Mouse (Mus musculus): ENCODE measurements around the gene Syngap1. TPM values are rescaled to one million over a fixed set of nuclear protein-coding genes. Genes with fewer than 3 reads are reported as not detected.

The Syngap1 gene
- polyA plus RNA-seq, 1 experiment, result 3.0 TPM

DNA sequence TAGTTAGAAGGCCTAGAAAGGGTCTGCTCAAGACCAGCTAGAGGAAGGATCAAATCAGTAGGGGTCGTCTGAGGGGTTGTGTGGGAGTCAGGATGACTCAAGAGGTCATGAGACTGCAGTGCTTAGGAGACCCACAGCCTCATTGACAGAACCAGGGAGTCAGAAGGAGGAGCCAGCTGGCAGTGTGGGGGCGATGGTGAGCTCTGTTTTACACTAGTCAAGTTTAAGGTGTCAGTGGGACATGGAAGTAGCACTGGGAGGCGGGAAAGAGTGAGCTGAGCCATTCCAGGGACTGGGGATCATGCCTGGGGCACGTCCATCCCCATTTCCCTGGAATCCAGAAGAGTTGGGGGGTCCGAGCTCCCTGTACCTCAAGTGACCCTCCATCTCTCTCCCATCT, 17.8 kb downstream of the Syngap1 start:
- Histone ChIP-seq H3K27me3 (ENCODE audit: control insufficient read depth, insufficient read depth, insufficient read length) (no peaks in the 10 kb centered on the region), H3K36me3 (ENCODE audit: control insufficient read depth, insufficient read depth) (no peaks in the 10 kb centered on the region), H3K79me3 (ENCODE audit: low read depth) (no peaks in the 10 kb centered on the region), H3K4me3 (ENCODE audit: insufficient read depth, poor library complexity, severe bottlenecking) (no peak overlapping the region), H3K79me2 (ENCODE audit: control insufficient read depth, insufficient read depth) (no peaks in the 10 kb centered on the region), H3ac (ENCODE audit: control insufficient read depth, insufficient read length, low read depth) (no peak overlapping the region)
- TF ChIP-seq MYOD1 (IDR thresholded peaks at IDR 0.05; ENCODE audit: control insufficient read depth, insufficient read length, low read depth), result no peak
- TF ChIP-seq MAX (IDR thresholded peaks at IDR 0.05), result no peak
- no peak for TF ChIP-seq CTCF (IDR thresholded peaks at IDR 0.05; ENCODE audit: control insufficient read depth, insufficient read depth, insufficient read length)
- no peak for TF ChIP-seq FOSL1 (IDR thresholded peaks at IDR 0.05; ENCODE audit: insufficient read depth, low read length, poor library complexity, severe bottlenecking)
- TF ChIP-seq USF1 (IDR thresholded peaks at IDR 0.05; ENCODE audit: low read depth), result no peak
- TF ChIP-seq MYOG (IDR thresholded peaks at IDR 0.05; ENCODE audit: control insufficient read depth, extremely low read depth, insufficient read length), result no peak
- no peak for TF ChIP-seq CEBPB (IDR thresholded peaks at IDR 0.05; ENCODE audit: low read depth)

GRCm38 (mm10) chr17:26959815-26960214, 18.8 kb downstream of the Syngap1 start:
- no peaks in the 10 kb centered on the region for H3K79me2 ChIP-seq (ENCODE audit: control insufficient read depth, insufficient read depth)
- no peak overlapping the region for H3K4me3 ChIP-seq (ENCODE audit: insufficient read depth, poor library complexity, severe bottlenecking)
- H3K79me3 ChIP-seq (ENCODE audit: low read depth), result no peaks in the 10 kb centered on the region
- H3K27me3 ChIP-seq (ENCODE audit: control insufficient read depth, insufficient read depth, insufficient read length), result no peaks in the 10 kb centered on the region
- no peaks in the 10 kb centered on the region for H3K36me3 ChIP-seq (ENCODE audit: control insufficient read depth, insufficient read depth)
- H3ac ChIP-seq (ENCODE audit: control insufficient read depth, insufficient read length, low read depth), result no peak overlapping the region
- TF ChIP-seq CEBPB (IDR thresholded peaks at IDR 0.05; ENCODE audit: low read depth) (no peak), FOSL1 (IDR thresholded peaks at IDR 0.05; ENCODE audit: insufficient read depth, low read length, poor library complexity, severe bottlenecking) (no peak), USF1 (IDR thresholded peaks at IDR 0.05; ENCODE audit: low read depth) (no peak), MAX (IDR thresholded peaks at IDR 0.05) (no peak), CTCF (IDR thresholded peaks at IDR 0.05; ENCODE audit: control insufficient read depth, insufficient read depth, insufficient read length) (no peak)

DNA sequence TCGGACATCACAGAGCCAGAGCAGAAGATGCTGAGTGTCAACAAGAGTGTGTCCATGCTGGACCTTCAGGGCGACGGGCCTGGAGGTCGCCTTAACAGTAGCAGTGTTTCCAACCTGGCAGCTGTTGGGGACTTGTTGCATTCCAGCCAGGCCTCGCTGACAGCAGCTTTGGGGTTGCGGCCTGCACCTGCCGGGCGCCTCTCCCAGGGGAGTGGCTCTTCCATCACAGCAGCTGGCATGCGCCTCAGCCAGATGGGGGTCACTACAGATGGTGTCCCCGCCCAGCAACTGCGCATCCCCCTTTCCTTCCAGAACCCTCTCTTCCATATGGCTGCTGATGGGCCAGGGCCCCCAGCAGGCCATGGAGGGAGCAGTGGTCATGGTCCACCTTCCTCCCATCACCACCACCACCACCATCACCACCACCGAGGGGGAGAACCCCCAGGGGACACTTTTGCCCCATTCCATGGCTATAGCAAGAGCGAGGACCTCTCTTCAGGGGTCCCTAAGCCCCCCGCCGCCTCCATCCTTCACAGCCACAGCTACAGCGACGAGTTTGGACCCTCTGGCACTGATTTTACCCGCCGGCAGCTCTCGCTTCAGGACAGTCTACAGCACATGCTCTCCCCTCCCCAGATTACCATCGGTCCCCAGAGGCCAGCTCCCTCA, 20.7 kb downstream of the Syngap1 start:
- no peaks in the 10 kb centered on the region for H3K79me2 ChIP-seq (ENCODE audit: control insufficient read depth, insufficient read depth)
- TF ChIP-seq CEBPB (IDR thresholded peaks at IDR 0.05; ENCODE audit: low read depth) (no peak), CTCF (IDR thresholded peaks at IDR 0.05; ENCODE audit: control insufficient read depth, insufficient read depth, insufficient read length) (no peak), MYOD1 (IDR thresholded peaks at IDR 0.05; ENCODE audit: control insufficient read depth, insufficient read length, low read depth) (no peak), MAX (IDR thresholded peaks at IDR 0.05) (no peak), MYOG (IDR thresholded peaks at IDR 0.05; ENCODE audit: control insufficient read depth, extremely low read depth, insufficient read length) (no peak), USF1 (IDR thresholded peaks at IDR 0.05; ENCODE audit: low read depth) (no peak), FOSL1 (IDR thresholded peaks at IDR 0.05; ENCODE audit: insufficient read depth, low read length, poor library complexity, severe bottlenecking) (no peak)
- no peaks in the 10 kb centered on the region for H3K79me3 ChIP-seq (ENCODE audit: low read depth)
- no peaks in the 10 kb centered on the region for H3K36me3 ChIP-seq (ENCODE audit: control insufficient read depth, insufficient read depth)
- no peak overlapping the region for H3K4me3 ChIP-seq (ENCODE audit: insufficient read depth, poor library complexity, severe bottlenecking)
- H3ac ChIP-seq (ENCODE audit: control insufficient read depth, insufficient read length, low read depth), result no peak overlapping the region
- no peaks in the 10 kb centered on the region for H3K27me3 ChIP-seq (ENCODE audit: control insufficient read depth, insufficient read depth, insufficient read length)

- no peaks in the 10 kb centered on the region for H3K36me3 ChIP-seq (ENCODE audit: control insufficient read depth, insufficient read depth)
- H3ac ChIP-seq (ENCODE audit: control insufficient read depth, insufficient read length, low read depth), result no peak overlapping the region
- H3K79me3 ChIP-seq (ENCODE audit: low read depth), result no peaks in the 10 kb centered on the region
- no peak overlapping the region for H3K4me3 ChIP-seq (ENCODE audit: insufficient read depth, poor library complexity, severe bottlenecking)
- TF ChIP-seq USF1 (IDR thresholded peaks at IDR 0.05; ENCODE audit: low read depth) (no peak), CTCF (IDR thresholded peaks at IDR 0.05; ENCODE audit: control insufficient read depth, insufficient read depth, insufficient read length) (no peak), CEBPB (IDR thresholded peaks at IDR 0.05; ENCODE audit: low read depth) (no peak), MYOD1 (IDR thresholded peaks at IDR 0.05; ENCODE audit: control insufficient read depth, insufficient read length, low read depth) (no peak), FOSL1 (IDR thresholded peaks at IDR 0.05; ENCODE audit: insufficient read depth, low read length, poor library complexity, severe bottlenecking) (no peak)
- H3K27me3 ChIP-seq (ENCODE audit: control insufficient read depth, insufficient read depth, insufficient read length), result no peaks in the 10 kb centered on the region
- H3K79me2 ChIP-seq (ENCODE audit: control insufficient read depth, insufficient read depth), result no peaks in the 10 kb centered on the region
These were observed 25.9 kb downstream of the Syngap1 start for GRCm38 (mm10) chr17:26966993-26967392.

DNA sequence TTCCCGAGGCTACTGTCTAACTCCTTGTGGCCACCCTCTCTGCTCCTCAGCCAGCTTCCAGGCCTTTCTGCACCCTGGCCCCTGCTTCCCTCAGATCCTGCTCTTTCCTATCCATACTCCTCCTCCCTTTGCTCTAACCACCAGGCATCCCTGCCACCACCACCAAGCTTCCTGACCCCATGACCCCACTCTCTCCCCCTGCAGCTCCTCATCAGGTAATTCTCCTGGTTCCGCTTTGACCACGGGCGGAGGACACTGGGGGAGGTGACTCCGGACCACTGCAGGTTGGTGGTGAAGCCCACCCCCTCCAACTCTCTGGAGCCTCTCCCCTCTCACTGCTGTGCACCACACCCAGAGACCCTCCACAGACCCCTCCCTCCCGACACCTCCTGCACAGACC, 26.4 kb downstream of the Syngap1 start:
- Histone ChIP-seq H3K4me3 (ENCODE audit: insufficient read depth, poor library complexity, severe bottlenecking) (no peak overlapping the region), H3ac (ENCODE audit: control insufficient read depth, insufficient read length, low read depth) (no peak overlapping the region), H3K79me2 (ENCODE audit: control insufficient read depth, insufficient read depth) (no peaks in the 10 kb centered on the region), H3K79me3 (ENCODE audit: low read depth) (peaks cover 2% of the 10 kb centered on the region), H3K36me3 (ENCODE audit: control insufficient read depth, insufficient read depth) (no peaks in the 10 kb centered on the region), H3K27me3 (ENCODE audit: control insufficient read depth, insufficient read depth, insufficient read length) (no peaks in the 10 kb centered on the region)
- TF ChIP-seq USF1 (IDR thresholded peaks at IDR 0.05; ENCODE audit: low read depth) (no peak), CEBPB (IDR thresholded peaks at IDR 0.05; ENCODE audit: low read depth) (no peak), CTCF (IDR thresholded peaks at IDR 0.05; ENCODE audit: control insufficient read depth, insufficient read depth, insufficient read length) (no peak), MAX (IDR thresholded peaks at IDR 0.05) (no peak), MYOG (IDR thresholded peaks at IDR 0.05; ENCODE audit: control insufficient read depth, extremely low read depth, insufficient read length) (no peak), MYOD1 (IDR thresholded peaks at IDR 0.05; ENCODE audit: control insufficient read depth, insufficient read length, low read depth) (no peak), FOSL1 (IDR thresholded peaks at IDR 0.05; ENCODE audit: insufficient read depth, low read length, poor library complexity, severe bottlenecking) (no peak)

DNA sequence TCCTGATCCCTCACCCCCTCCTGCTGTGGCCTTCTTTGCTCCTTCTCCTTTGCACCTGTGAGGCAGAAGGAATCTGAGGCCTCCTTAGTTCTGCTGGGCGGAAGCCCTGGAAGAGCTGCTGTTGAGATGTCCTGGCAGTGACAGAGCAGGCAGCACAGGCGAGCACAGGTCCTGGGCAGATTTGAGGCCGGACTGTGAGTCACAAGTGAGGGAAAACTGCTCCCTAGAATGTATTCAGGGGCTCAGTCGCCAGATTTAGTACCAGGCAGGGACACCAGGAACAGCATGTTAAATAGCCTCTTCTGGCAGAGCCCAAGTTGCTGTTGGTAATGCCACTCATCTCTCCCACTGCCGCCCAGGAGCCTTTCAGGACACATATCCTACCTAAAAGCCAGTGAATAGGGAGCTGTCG, 27.2 kb downstream of the Syngap1 start:
- peaks cover 4% of the 10 kb centered on the region for H3K79me3 ChIP-seq (ENCODE audit: low read depth)
- no peaks in the 10 kb centered on the region for H3K36me3 ChIP-seq (ENCODE audit: control insufficient read depth, insufficient read depth)
- H3ac ChIP-seq (ENCODE audit: control insufficient read depth, insufficient read length, low read depth), result no peak overlapping the region
- TF ChIP-seq USF1 (IDR thresholded peaks at IDR 0.05; ENCODE audit: low read depth) (no peak), MAX (IDR thresholded peaks at IDR 0.05) (no peak)
- H3K79me2 ChIP-seq (ENCODE audit: control insufficient read depth, insufficient read depth), result peaks cover under 1% of the 10 kb centered on the region
- H3K4me3 ChIP-seq (ENCODE audit: insufficient read depth, poor library complexity, severe bottlenecking), result no peak overlapping the region
- H3K27me3 ChIP-seq (ENCODE audit: control insufficient read depth, insufficient read depth, insufficient read length), result no peaks in the 10 kb centered on the region
